Mouse (Mus musculus): ENCODE results near the gene Scamp5.

DNA sequence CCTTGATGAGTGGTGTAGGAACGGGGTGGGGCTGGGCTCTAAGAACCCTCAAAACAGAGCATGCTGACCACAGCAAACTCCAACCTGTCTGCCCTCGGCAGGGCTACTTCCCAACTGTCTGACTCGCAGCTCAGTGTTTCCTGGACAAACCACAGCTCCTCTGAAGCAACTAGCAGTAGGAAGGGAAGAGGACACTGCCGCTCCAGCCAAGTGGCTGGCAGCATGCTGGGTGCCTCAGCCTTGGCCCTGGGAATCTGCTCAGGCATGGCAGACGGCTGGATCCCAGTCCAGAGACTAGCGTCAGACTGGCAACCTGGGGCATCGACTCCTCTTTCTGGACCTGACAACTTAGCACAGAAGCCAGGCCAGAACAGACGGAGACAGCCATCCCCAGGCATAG lies 50.5 kb downstream of the Scamp5 start:
- TF ChIP-seq CTCF (IDR thresholded peaks at IDR 0.05; ENCODE audit: borderline replicate concordance, control insufficient read depth, extremely low read depth, insufficient read depth, low read length, poor library complexity) (no peak), POLR2A (IDR thresholded peaks at IDR 0.05; ENCODE audit: control insufficient read depth, extremely low read depth, insufficient read depth, low read length, poor library complexity) (no peak)

Data from thymus, adult 2 months (tissue).